Mouse (Mus musculus) central nervous system, embryonic 11.5 days (tissue): ENCODE results near the gene Mmp7. TPM values are rescaled to one million over a fixed set of nuclear protein-coding genes. Genes with fewer than 3 reads are reported as not detected.

Experiments used
- polyA plus RNA-seq: library from polyadenylated mRNA; depleted of rRNA; stranded (reverse); fragments of >200 nt; gene quantifications from 2 replicates; pipeline ENCODE4 v1.2.3, GENCODE M21; 2012; rRNA removed

The Mmp7 gene
- polyA plus RNA-seq: not detected in 2 replicates

DNA sequence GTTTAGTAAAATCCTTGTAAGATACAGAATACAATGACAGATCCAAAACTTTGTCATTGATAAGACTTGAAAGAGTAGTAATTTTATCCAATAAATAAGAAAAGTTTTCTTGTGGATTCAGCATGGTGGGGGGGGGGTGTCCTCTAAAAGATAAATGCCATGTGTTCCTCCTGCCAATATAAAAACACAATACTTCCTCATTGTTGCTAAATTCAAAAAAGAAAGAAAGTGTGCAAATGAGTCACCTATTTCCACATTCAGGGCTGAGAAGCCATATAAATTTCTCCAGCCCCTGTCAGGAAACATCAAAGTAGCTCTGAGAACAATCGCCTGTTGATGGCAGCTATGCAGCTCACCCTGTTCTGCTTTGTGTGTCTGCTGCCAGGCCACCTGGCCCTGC lies at the start of gene Mmp7:
Gene Mmp7 (plus strand): TSS at position 301 of the 400 bp plus-strand sequence.

Other genes starting within 250 kb of the Mmp7 start
- gene Mmp3, start 246.3 kb upstream of the Mmp7 start, polyA plus RNA-seq: not detected in 2 replicates
- gene Mmp10, start 189.7 kb upstream of the Mmp7 start, polyA plus RNA-seq: not detected in 2 replicates
- gene Mmp8, start 133.6 kb upstream of the Mmp7 start, polyA plus RNA-seq: 0.02 and 0.10 TPM in 2 replicates
- not detected in 2 replicates for gene Mmp27, start 120.7 kb upstream of the Mmp7 start, polyA plus RNA-seq
- not detected in 2 replicates for gene Mmp20, start 63.9 kb upstream of the Mmp7 start, polyA plus RNA-seq
- gene Tmem123, start 72.0 kb downstream of the Mmp7 start, polyA plus RNA-seq: 38.3 and 68.0 TPM in 2 replicates
- gene Birc2, start 145.0 kb downstream of the Mmp7 start, polyA plus RNA-seq: 35.7 and 40.1 TPM in 2 replicates
- 5.5 and 6.6 TPM in 2 replicates for gene Birc3, start 181.1 kb downstream of the Mmp7 start, polyA plus RNA-seq